Mouse (Mus musculus) spleen, adult 2 months (tissue): ENCODE measurements around the gene Scamp3.

ENCODE experiments used
- CTCF ChIP-seq: fragments of 200-500 bp; IDR thresholded peaks from 2 replicates; pipeline ENCODE4 v1.5.1; 2011; ENCODE audit warnings: mild to moderate bottlenecking, inconsistent platforms; ENCODE audit not compliant: insufficient read depth, insufficient read length, insufficient replicate concordance; ENCODE audit errors: extremely low read depth
- POLR2A ChIP-seq: fragments of 200-500 bp; IDR thresholded peaks from 2 replicates; pipeline ENCODE4 v1.6.1; 2011; ENCODE audit warnings: low read depth, low read length, inconsistent platforms

- TF ChIP-seq POLR2A (no peak), CTCF (no peak)
Observed at GRCm38 (mm10) chr3:89224796-89225195, 47.5 kb downstream of the Scamp3 start.
